Mouse (Mus musculus) stomach, embryonic 14.5 days (tissue): ENCODE results near the gene Tfr2. TPM values are rescaled to one million over a fixed set of nuclear protein-coding genes. Genes with fewer than 3 reads are reported as not detected.

Experiments used
- ATAC-seq: fragments of 200-750 bp; cut with Nextera tagmentation; 2 replicates; pipeline ENCODE4 v1.8.0; 2017; ENCODE audit warnings: low read depth, moderate TSS enrichment; ENCODE audit not compliant: insufficient number of reproducible peaks, insufficient read depth, low FRiP score
- H3K27ac ChIP-seq: fragments of 300-500 bp; sonication (generic); 2 replicates; pipeline ENCODE4 v1.5.1; 2014; ENCODE audit warnings: mild to moderate bottlenecking, low read length, moderate library complexity, mixed read lengths
- H3K27me3 ChIP-seq: fragments of 300-500 bp; sonication (generic); 2 replicates; pipeline ENCODE4 v1.6.1; 2014; ENCODE audit warnings: low read length, control low read depth, mixed read lengths; ENCODE audit not compliant: control insufficient read depth, insufficient read depth
- H3K36me3 ChIP-seq: fragments of 300-500 bp; sonication (generic); 2 replicates; pipeline ENCODE4 v1.6.1; 2014; ENCODE audit warnings: mild to moderate bottlenecking, control low read depth, low read length, moderate library complexity, mixed read lengths; ENCODE audit not compliant: control insufficient read depth, insufficient read depth
- H3K4me1 ChIP-seq: fragments of 300-500 bp; sonication (generic); 2 replicates; pipeline ENCODE4 v1.6.1; 2014; ENCODE audit warnings: low read length, control low read depth, mixed read lengths; ENCODE audit not compliant: control insufficient read depth, insufficient read depth
- H3K4me2 ChIP-seq: fragments of 300-500 bp; sonication (generic); replicated peaks from 2 replicates; pipeline ENCODE4 v1.6.1; 2014; ENCODE audit warnings: low read depth, low read length, control low read depth
- H3K4me3 ChIP-seq: fragments of 300-500 bp; sonication (generic); 2 replicates; pipeline ENCODE4 v1.5.1; 2014; ENCODE audit warnings: low read depth, low read length, control low read depth
- H3K9ac ChIP-seq: fragments of 300-500 bp; sonication (generic); replicated peaks from 2 replicates; pipeline ENCODE4 v1.6.1; 2014; ENCODE audit warnings: low read depth, mild to moderate bottlenecking, control low read depth, low read length, moderate library complexity, mixed read lengths
- H3K9me3 ChIP-seq: fragments of 300-500 bp; sonication (generic); 2 replicates; pipeline ENCODE4 v1.6.1; 2016; ENCODE audit warnings: low read depth, low read length, control low read depth; ENCODE audit not compliant: control insufficient read depth
- WGBS: fragments of 180-500 bp; shearing (Covaris S2); extraction: QIAGEN DNeasy Blood & Tissue Kit; methylation state at CpG from one replicate; pipeline ENCODE4 v1.1.7; 2014; 5-methylcytosine and 5-hydroxymethylcytosine counted together
- polyA plus RNA-seq: library from polyadenylated mRNA; unstranded; fragments of >200 nt; fragmentation: Nextera tagmentation; extraction: Ambion mirVana; gene quantifications from 2 replicates; pipeline ENCODE4 v1.2.1, GENCODE M21; 2014

The Tfr2 gene
- polyA plus RNA-seq, 1 experiment from 2014 or later: 0.46 TPM

GRCm38 (mm10) chr5:137565744-137566143, 3.9 kb upstream of the Tfr2 start:
- no peak overlapping the region for H3K9ac ChIP-seq
- no peak overlapping the region for H3K4me3 ChIP-seq
- H3K9me3 ChIP-seq: no peaks in the 10 kb centered on the region
- H3K36me3 ChIP-seq: no peaks in the 10 kb centered on the region
- 66% methylated on average over 6 of the region's 6 CpGs for WGBS
- no peak for ATAC-seq
- H3K4me1 ChIP-seq: no peaks in the 10 kb centered on the region
- H3K4me2 ChIP-seq: no peak overlapping the region
- no peaks in the 10 kb centered on the region for H3K27me3 ChIP-seq
- H3K27ac ChIP-seq: no peak overlapping the region

- Histone ChIP-seq H3K36me3 (no peaks in the 10 kb centered on the region), H3K4me1 (no peaks in the 10 kb centered on the region), H3K4me2 (no peak overlapping the region), H3K27ac (no peak overlapping the region), H3K4me3 (no peak overlapping the region), H3K9ac (no peak overlapping the region), H3K9me3 (no peaks in the 10 kb centered on the region), H3K27me3 (no peaks in the 10 kb centered on the region)
- ATAC-seq: no peak
- 90% methylated on average over 5 of the region's 5 CpGs for whole genome bisulfite sequencing
Measured at GRCm38 (mm10) chr5:137566416-137566815, 3.2 kb upstream of the Tfr2 start.

- H3K4me2 ChIP-seq: no peak overlapping the region
- 80% methylated on average over 8 of the region's 8 CpGs for whole genome bisulfite sequencing
- H3K4me1 ChIP-seq: no peaks in the 10 kb centered on the region
- H3K4me3 ChIP-seq: no peak overlapping the region
- H3K9me3 ChIP-seq: no peaks in the 10 kb centered on the region
- H3K27ac ChIP-seq: no peak overlapping the region
- no peaks in the 10 kb centered on the region for H3K36me3 ChIP-seq
- H3K9ac ChIP-seq: no peak overlapping the region
- H3K27me3 ChIP-seq: no peaks in the 10 kb centered on the region
- no peak for ATAC-seq
Measured at GRCm38 (mm10) chr5:137568223-137568798, 1.3 kb upstream of the Tfr2 start.

GRCm38 (mm10) chr5:137569031-137569430, 609 bp upstream of the Tfr2 start:
- Histone ChIP-seq H3K4me1 (no peaks in the 10 kb centered on the region), H3K9me3 (no peaks in the 10 kb centered on the region), H3K9ac (no peak overlapping the region), H3K27ac (no peak overlapping the region), H3K4me2 (no peak overlapping the region), H3K36me3 (no peaks in the 10 kb centered on the region), H3K27me3 (no peaks in the 10 kb centered on the region), H3K4me3 (no peak overlapping the region)
- WGBS: 68% methylated on average over 12 of the region's 12 CpGs
- ATAC-seq: no peak

- no peak for ATAC-seq
- Histone ChIP-seq H3K27ac (no peak overlapping the region), H3K4me3 (no peak overlapping the region), H3K9me3 (no peaks in the 10 kb centered on the region), H3K27me3 (no peaks in the 10 kb centered on the region), H3K9ac (no peak overlapping the region), H3K4me2 (no peak overlapping the region), H3K36me3 (no peaks in the 10 kb centered on the region), H3K4me1 (no peaks in the 10 kb centered on the region)
- 46% methylated on average over 7 of the region's 7 CpGs for WGBS
Measured at GRCm38 (mm10) chr5:137570181-137570580, 541 bp downstream of the Tfr2 start.

GRCm38 (mm10) chr5:137570691-137571586, 1.3 kb downstream of the Tfr2 start:
- Histone ChIP-seq H3K27me3 (no peaks in the 10 kb centered on the region), H3K9me3 (no peaks in the 10 kb centered on the region), H3K4me2 (no peak overlapping the region), H3K9ac (no peak overlapping the region), H3K4me3 (no peak overlapping the region), H3K36me3 (no peaks in the 10 kb centered on the region), H3K4me1 (no peaks in the 10 kb centered on the region), H3K27ac (no peak overlapping the region)
- ATAC-seq: peak; percentile 56; the same call in 1 of the 2 replicates
- 78% methylated on average over 17 of the region's 17 CpGs for WGBS

- H3K4me3 ChIP-seq: peak overlapping the region; percentile 20; the same call in 1 of the 2 replicates
- no peaks in the 10 kb centered on the region for H3K4me1 ChIP-seq
- H3K4me2 ChIP-seq: peak overlapping the region; percentile 46
- ATAC-seq: no peak
- H3K27me3 ChIP-seq: no peaks in the 10 kb centered on the region
- WGBS: 9% methylated on average over 27 of the region's 27 CpGs
- H3K9me3 ChIP-seq: no peaks in the 10 kb centered on the region
- no peak overlapping the region for H3K27ac ChIP-seq
- H3K36me3 ChIP-seq: no peaks in the 10 kb centered on the region
- H3K9ac ChIP-seq: no peak overlapping the region
Measured at GRCm38 (mm10) chr5:137574470-137574901, 4.8 kb downstream of the Tfr2 start.

- ATAC-seq: no peak
- no peaks in the 10 kb centered on the region for H3K9me3 ChIP-seq
- no peak overlapping the region for H3K9ac ChIP-seq
- H3K4me2 ChIP-seq: no peak overlapping the region
- WGBS: 76% methylated on average over 6 of the region's 6 CpGs
- H3K4me3 ChIP-seq: no peak overlapping the region
- no peaks in the 10 kb centered on the region for H3K4me1 ChIP-seq
- H3K27ac ChIP-seq: no peak overlapping the region
- 0 out of 2 replicates have a peak, but pooled peaks cover 2% of the 10 kb centered on the region for H3K27me3 ChIP-seq
- H3K36me3 ChIP-seq: no peaks in the 10 kb centered on the region
Measured at GRCm38 (mm10) chr5:137580246-137580645, 10.6 kb downstream of the Tfr2 start.
